Mouse (Mus musculus) erythroblast, embryonic 14.5 days (primary cell): ENCODE measurements around the gene Ttc39d.

Experiments
- GATA1 ChIP-seq: IDR thresholded peaks from 2 replicates; pipeline ENCODE4 v1.6.1; 2012; ENCODE audit warnings: low read length, inconsistent platforms, mixed read lengths
- TAL1 ChIP-seq: IDR thresholded peaks from 3 replicates; pipeline ENCODE4 v1.6.1; 2012; ENCODE audit warnings: low read length, inconsistent platforms, mixed read lengths

GRCm38 (mm10) chr17:80229396-80229795 lies 22.1 kb downstream of the Ttc39d start:
- no peak for TF ChIP-seq GATA1
- TF ChIP-seq TAL1 = no peak
